Mouse (Mus musculus): Measurements from ENCODE around the gene Gm11214.

- TF ChIP-seq CTCF (IDR thresholded peaks at IDR 0.05; ENCODE audit: control insufficient read depth, insufficient read depth, insufficient replicate concordance, low read depth, low read length) (no peak), POLR2A (IDR thresholded peaks at IDR 0.05; ENCODE audit: control insufficient read depth, low read depth, low read length) (no peak)
These were observed 2.6 kb upstream of the Gm11214 start for GRCm38 (mm10) chr4:63665738-63666137.
